Mouse (Mus musculus): ENCODE data around the gene Rnf220. TPM values are rescaled to one million over a fixed set of nuclear protein-coding genes. Genes with fewer than 3 reads are reported as not detected.

Rnf220 gene
- total RNA-seq (2021), result 100 to 1,000 TPM; 140 to 143 TPM

DNA sequence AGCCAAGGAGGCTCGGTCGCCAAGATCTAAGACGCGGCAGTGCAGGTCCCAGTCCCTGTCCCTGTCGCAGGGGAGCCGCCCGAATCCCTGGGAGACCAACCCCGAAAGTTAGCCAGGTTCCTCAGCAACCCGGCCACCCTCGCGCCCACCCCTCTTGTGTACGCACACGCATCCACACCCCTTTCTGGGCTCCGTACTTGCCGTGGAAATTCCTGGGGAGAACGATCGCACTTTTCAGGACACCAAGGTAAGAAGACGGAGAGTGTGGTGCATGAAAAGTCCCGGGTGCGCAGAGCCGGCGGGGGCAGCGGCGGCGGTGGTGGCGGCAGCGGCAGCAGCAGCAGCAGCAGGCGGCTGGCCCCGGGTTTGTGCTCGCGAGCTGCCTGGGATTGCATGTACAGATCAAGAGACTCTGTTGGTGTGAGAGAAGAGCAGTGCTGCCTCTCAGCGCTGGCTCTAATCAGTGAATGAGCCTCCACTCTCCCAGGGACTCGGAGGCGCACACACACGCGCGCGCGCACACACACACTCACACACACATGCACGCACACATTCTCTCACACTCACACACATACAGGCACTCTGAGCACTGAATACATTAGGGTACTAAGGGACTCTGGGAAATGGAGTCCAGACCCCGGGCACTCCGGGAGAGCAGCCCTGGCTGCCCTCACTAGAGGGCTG, at the start of gene Rnf220:
Rnf220 (minus strand) TSS at position 571 of the 684 bp plus-strand sequence.
- intact Hi-C loops (cut with DNase I), result loop anchor here (10.0 kb wide), 1 partner anchor 178 kb away; no protein-coding TSS in a partner anchor
- DNase-seq, result peak; percentile 62

- intact Hi-C loops (cut with DNase I), result no loop called here
- DNase-seq, result no peak
Observed at GRCm38 (mm10) chr4:117546616-117547015, 49.8 kb upstream of the Rnf220 start.

- DNase-seq, result no peak
- intact Hi-C loops (cut with DNase I), result no loop called here
Observed at GRCm38 (mm10) chr4:117545448-117545847, 48.6 kb upstream of the Rnf220 start.

- intact Hi-C loops (cut with DNase I), result no loop called here
- no peak for DNase-seq
Observed at GRCm38 (mm10) chr4:117540571-117540970, 43.7 kb upstream of the Rnf220 start.

GRCm38 (mm10) chr4:117539329-117539980, 42.6 kb upstream of the Rnf220 start:
- DNase-seq, result no peak
- intact Hi-C loops (cut with DNase I), result no loop called here

DNA sequence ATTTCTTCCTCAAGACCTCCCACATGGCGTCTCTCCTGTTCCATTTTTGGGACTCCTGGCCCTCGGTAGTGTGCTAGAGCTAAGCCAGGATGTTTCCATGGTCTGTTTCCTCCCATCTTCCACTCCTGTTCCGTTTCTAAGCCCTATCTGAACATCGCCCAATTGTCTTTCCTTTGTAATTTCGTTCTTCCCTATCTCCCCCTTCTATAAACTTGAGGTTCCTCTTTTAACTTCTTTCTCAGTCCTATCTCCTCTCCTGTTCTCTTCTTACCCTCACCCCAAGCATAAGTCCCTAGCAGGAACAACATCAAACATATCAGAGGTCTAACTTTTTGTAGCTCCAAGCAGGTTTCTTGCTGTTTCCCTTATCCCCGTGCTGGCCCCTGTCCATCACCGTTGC, 40.1 kb upstream of the Rnf220 start:
- DNase-seq, result no peak
- intact Hi-C loops (cut with DNase I), result no loop called here

DNA sequence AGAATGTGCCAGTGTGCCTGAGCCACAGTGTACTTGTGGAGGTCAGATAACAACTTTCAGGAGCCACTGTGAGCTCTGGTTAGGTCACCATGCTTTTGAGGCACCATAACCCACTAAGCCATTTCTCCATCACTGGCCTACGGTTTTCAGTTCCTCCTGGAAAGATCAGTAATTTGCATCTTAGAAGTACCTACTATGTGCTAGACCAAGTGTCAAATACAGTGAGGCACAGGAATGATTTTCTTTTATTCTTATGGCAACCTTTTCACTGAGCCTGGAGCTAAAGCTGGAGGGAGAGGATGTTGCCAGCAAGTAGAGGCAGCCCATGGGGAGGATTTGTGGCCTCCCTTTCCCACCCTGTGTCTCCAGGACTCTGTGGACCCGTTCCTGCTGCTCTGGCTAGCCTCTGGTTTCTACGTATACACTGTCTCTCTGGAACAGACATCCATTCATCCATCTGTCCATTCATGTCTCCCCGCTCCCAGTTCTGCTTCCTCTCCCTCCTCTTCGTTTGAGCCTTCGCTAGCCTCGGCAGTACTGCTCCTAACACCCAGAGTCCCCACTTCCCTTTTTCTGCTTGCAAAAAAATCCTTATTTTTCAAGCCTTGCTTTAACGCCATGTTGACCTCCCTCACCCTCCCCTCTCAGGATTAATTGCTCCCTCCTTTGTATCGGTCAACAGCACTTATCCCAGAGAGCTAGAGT, 38.8 kb upstream of the Rnf220 start:
- intact Hi-C loops (cut with DNase I), result no loop called here
- DNase-seq, result no peak

DNA sequence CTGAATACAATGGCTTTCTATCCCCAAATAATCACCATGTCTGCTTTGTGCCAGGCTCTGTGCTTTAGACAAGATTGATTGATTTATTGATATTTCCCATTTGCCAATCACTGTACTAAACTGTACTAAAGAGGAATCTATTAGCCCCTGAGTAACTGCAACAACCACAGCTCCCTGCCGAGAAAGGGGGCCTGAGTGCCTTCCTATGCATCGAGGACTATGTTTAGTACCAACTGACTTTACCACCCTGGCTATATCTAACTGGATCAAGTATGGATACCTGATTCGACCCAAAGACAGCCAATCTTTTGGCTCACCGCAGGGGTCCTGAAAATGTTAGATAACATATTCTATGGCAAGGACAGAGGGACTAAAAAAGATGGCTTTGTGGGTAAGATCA, 33.0 kb upstream of the Rnf220 start:
- DNase-seq, result no peak
- intact Hi-C loops (cut with DNase I), result loop anchor here (5.0 kb wide), 1 partner anchor 208 kb away; no protein-coding TSS in a partner anchor

- DNase-seq, result peak; percentile 45
- intact Hi-C loops (cut with DNase I), result loop anchor here (5.0 kb wide), 1 partner anchor 206 kb away; no protein-coding TSS in a partner anchor
Observed at GRCm38 (mm10) chr4:117527952-117528351, 31.1 kb upstream of the Rnf220 start.

DNA sequence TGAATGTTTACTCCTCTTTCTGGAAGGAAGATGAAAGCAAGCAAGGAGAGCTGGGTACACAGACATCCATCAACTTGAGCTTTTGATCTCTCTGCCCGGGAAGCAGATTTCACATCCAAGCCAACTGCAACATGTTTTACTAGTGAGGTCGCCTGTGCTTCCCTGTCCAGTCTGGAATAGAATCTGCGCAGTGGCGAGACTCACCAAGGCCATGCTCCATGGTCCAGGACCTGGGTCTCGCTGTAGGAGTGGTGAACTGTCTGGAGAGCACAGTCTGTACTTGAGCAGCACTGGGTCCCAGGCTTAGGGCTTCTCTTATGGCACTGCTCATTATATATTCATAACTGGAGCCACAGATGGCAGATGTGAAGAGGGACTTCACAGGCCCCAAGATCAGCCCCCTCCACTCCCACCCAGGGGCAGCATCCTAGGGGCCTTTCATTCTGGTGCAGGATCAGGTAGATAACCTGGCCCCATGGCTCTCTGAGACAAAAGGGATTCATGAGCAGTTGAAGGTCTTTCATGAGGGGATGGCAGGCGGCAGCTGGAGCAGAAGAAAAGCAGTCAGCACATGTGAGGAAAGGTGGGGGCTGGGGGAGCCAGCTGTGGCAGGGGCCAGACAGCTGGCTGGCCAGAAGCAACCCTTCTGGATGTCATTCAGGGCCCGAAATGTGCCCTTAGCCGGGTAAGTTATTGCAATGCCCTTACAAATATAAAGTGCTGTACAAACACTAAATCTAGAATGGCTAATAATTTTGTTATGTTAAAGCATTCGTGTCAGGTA, 30.5 kb upstream of the Rnf220 start:
- intact Hi-C loops (cut with DNase I), result loop anchor here (5.0 kb wide), 1 partner anchor 205 kb away; no protein-coding TSS in a partner anchor

GRCm38 (mm10) chr4:117525990-117526389, 29.1 kb upstream of the Rnf220 start:
- no peak for DNase-seq
- intact Hi-C loops (cut with DNase I), result loop anchor here (5.0 kb wide), 1 partner anchor 204 kb away; no protein-coding TSS in a partner anchor

More for the DNA sequence above, 30.5 kb upstream of the Rnf220 start:
- no peak for DNase-seq

DNA sequence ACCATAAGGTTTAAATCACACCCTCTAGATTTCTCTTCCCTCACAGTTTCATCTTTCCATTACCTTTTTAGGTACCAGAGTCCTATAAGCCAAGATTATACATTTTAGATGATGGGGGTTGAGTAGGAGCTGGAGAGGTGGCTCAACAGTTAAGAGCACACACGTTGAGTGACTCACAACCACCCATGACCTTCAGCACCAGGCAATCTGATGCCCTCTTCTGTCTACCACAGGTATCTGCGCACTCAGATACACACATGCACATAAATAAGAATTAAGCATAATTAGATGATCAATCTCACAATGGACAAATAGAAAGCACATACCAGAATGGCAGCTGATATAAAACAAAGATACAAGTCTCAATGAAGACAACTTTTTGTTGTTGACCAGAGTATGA, 24.5 kb upstream of the Rnf220 start:
- no peak for DNase-seq
- intact Hi-C loops (cut with DNase I), result no loop called here

DNA sequence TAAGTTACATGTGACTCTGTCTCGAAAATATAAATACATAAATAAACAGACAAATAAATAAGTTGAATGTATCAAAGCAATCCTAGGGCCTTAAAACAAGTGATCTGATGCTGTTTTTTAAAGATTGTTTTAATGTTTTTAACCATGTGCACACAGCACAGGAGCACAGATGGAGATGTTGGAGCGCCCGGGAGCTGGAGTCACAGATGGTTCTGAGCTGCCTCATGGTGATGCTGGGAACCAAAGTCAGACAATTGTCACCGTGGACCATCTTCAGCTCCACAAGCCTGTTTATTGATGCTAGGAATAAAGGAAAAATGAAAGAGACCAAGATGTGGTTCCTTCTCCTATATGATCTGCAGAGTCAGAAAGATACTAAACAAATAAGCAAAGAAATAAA, 21.4 kb upstream of the Rnf220 start:
- no peak for DNase-seq
- intact Hi-C loops (cut with DNase I), result no loop called here

- intact Hi-C loops (cut with DNase I), result loop anchor here (10.0 kb wide), 1 partner anchor 176 kb away; no protein-coding TSS in a partner anchor
- DNase-seq, result no peak
Observed at GRCm38 (mm10) chr4:117499043-117499442, 2.2 kb upstream of the Rnf220 start.

DNA sequence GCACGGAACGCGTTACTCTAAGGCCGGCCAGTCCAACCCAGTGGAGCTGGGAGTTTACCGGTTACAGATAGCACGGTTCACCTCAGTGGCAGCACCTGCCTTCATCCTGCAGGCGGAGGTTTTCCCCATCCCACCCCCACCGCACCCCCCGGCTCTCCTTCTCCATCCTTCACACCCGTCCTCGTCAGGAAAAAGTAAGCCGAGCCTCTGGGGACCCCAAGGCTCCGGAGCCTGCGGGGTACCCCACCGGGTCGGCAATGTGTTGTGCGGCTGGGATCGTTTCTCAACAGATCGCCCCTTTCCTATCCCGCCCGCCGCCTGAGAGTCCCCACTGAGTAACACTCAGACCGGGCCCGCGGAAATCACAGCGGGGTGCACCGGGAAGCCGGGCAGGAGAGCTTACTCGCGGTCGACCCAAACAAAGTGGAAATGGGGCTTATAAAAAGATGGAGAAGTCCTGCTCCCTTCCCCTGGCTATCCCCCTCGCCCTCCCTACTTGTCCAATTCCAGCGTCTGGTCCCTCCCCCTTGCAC, 917 bp downstream of the Rnf220 start:
- DNase-seq, result peak; percentile 24
- intact Hi-C loops (cut with DNase I), result loop anchor here (10.0 kb wide), 1 partner anchor 179 kb away; no protein-coding TSS in a partner anchor

- DNase-seq, result peak; percentile 19
- intact Hi-C loops (cut with DNase I), result loop anchor here (10.0 kb wide), 1 partner anchor 180 kb away; no protein-coding TSS in a partner anchor
Observed at GRCm38 (mm10) chr4:117494911-117495501, 1.8 kb downstream of the Rnf220 start.

- peak; percentile 17 for DNase-seq
- intact Hi-C loops (cut with DNase I), result loop anchor here (10.0 kb wide), 1 partner anchor 181 kb away; no protein-coding TSS in a partner anchor
Observed at GRCm38 (mm10) chr4:117493905-117494851, 2.7 kb downstream of the Rnf220 start.

- DNase-seq, result peak; percentile 18
- intact Hi-C loops (cut with DNase I), result loop anchor here (10.0 kb wide), 1 partner anchor 182 kb away; no protein-coding TSS in a partner anchor
Observed at GRCm38 (mm10) chr4:117493161-117493568, 3.7 kb downstream of the Rnf220 start.

Data from left cerebral cortex, postnatal 4 days (tissue).